15 mouse cellular contexts compared by ENCODE assay signal in the genomic region with DNA sequence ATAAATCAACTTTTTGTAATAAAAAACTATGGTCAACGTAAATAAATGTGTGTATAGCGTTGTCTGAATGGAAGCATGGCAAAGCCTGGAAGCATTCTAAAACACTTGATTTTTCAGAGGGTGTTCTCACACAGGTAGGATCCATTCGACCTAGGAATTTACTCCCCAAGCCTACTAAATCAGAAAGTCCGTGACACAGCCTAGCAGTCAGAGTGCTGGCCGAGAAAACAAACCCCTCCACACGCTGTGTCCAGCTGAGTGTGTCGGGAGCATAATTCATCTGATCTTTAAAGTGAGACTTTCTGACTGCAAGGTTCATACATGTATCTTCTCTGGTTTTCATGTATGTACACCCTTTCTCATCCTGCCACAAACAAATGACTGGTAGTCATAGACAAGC.
"Had no signal": no experiment of that assay in that cellular context is flagged by ENCODE, and none has a peak within 500 bp of the region (broad histone marks: within the 10 kb centered on the region; RNA-seq: fewer than 3 reads in every experiment).

No protein-coding gene starts in this region.

- DNase-seq: left cerebral cortex, postnatal 4 days; midbrain, embryonic 14.5 days; right cerebral cortex, adult 18-20 months; right cerebral cortex, postnatal 14 days; right cerebral cortex, postnatal 4 days had no signal

- H3K27me3 ChIP-seq: intestine, embryonic 15.5 days; limb, embryonic 12.5 days; limb, embryonic 15.5 days; megakaryocyte, embryonic 14.5 days; neural tube, embryonic 12.5 days; neural tube, embryonic 15.5 days had no signal

- H3K4me1 ChIP-seq: neural tube, embryonic 15.5 days had no signal

- H3K36me3 ChIP-seq: intestine, embryonic 15.5 days; limb, embryonic 12.5 days; limb, embryonic 15.5 days; midbrain, embryonic 10.5 days; neural tube, embryonic 12.5 days; neural tube, embryonic 15.5 days had no signal

- H3K4me3 ChIP-seq: intestine, embryonic 15.5 days; limb, embryonic 12.5 days; limb, embryonic 15.5 days; midbrain, embryonic 10.5 days; neural tube, embryonic 12.5 days; neural tube, embryonic 15.5 days had no signal

- ATAC-seq: hindbrain, embryonic 16.5 days had no signal

- H3K4me2 ChIP-seq: intestine, embryonic 15.5 days; limb, embryonic 12.5 days; limb, embryonic 15.5 days; neural tube, embryonic 12.5 days; neural tube, embryonic 15.5 days had no signal

- H3K9ac ChIP-seq: intestine, embryonic 15.5 days; limb, embryonic 12.5 days; limb, embryonic 15.5 days; liver, embryonic 14.5 days; liver, postnatal 0 days; neural tube, embryonic 12.5 days; neural tube, embryonic 15.5 days had no signal

- H3K9me3 ChIP-seq: intestine, embryonic 15.5 days; limb, embryonic 12.5 days; limb, embryonic 15.5 days; megakaryocyte, embryonic 14.5 days; midbrain, embryonic 10.5 days; neural tube, embryonic 12.5 days; neural tube, embryonic 15.5 days had no signal

- H3K27ac ChIP-seq: intestine, embryonic 15.5 days; limb, embryonic 12.5 days; limb, embryonic 15.5 days; liver, embryonic 14.5 days; midbrain, embryonic 10.5 days; neural tube, embryonic 12.5 days; neural tube, embryonic 15.5 days had no signal
